Mouse (Mus musculus) MEL (cell line): ENCODE data around the gene Gpr150. TPM values are rescaled to one million over a fixed set of nuclear protein-coding genes. Genes with fewer than 3 reads are reported as not detected.
A peak's percentile ranks its signal among the peaks of the same experiment; 100 is the strongest.

Experiments used
- DNase-seq: peaks from one replicate; pipeline ENCODE4 v3.0.0; 2011; ENCODE audit warnings: low read depth, low spot score
- H3K27ac ChIP-seq: 2 replicates; pipeline ENCODE4 v1.5.1; 2012; ENCODE audit warnings: low read depth, mild to moderate bottlenecking, control low read depth, low read length, moderate library complexity; ENCODE audit not compliant: control insufficient read depth
- H3K27me3 ChIP-seq, 2 experiments: fragments of 150-350 bp in 1 of 2; sonication (generic) in 1 of 2; 2 replicates each; pipeline ENCODE4 v1.6.1; 2012; ENCODE audit warnings: low read length in 2 of 2, mild to moderate bottlenecking in 2 of 2, improper control_type of control experiment in 1 of 2, moderate library complexity in 1 of 2; ENCODE audit not compliant: insufficient read depth in 2 of 2, control insufficient read depth in 1 of 2
- H3K36me3 ChIP-seq, 2 experiments: 2 replicates each; pipeline ENCODE4 v1.6.1; 2012 to 2014; ENCODE audit warnings: low read length in 2 of 2, improper control_type of control experiment in 1 of 2, inconsistent platforms in 1 of 2, mild to moderate bottlenecking in 1 of 2; ENCODE audit not compliant: insufficient read depth in 2 of 2, control insufficient read depth in 1 of 2
- H3K4me1 ChIP-seq, 2 experiments: fragments of 150-350 bp in 1 of 2; sonication (generic) in 1 of 2; 2 replicates each; pipeline ENCODE4 v1.6.1; 2012; ENCODE audit warnings: low read length in 2 of 2, improper control_type of control experiment in 1 of 2, mild to moderate bottlenecking in 1 of 2; ENCODE audit not compliant: insufficient read depth in 2 of 2, control insufficient read depth in 1 of 2
- H3K4me3 ChIP-seq, 2 experiments: fragments of 150-350 bp in 1 of 2; sonication (generic) in 1 of 2; 2 replicates each; pipeline ENCODE4 v1.5.1; 2012; ENCODE audit warnings: low read depth in 2 of 2, low read length in 2 of 2, mild to moderate bottlenecking in 2 of 2, moderate library complexity in 2 of 2, control low read depth in 1 of 2, improper control_type of control experiment in 1 of 2; ENCODE audit not compliant: control insufficient read depth in 1 of 2, insufficient read depth in 1 of 2
- H3K79me2 ChIP-seq: 2 replicates; pipeline ENCODE4 v1.6.1; 2012; ENCODE audit warnings: mild to moderate bottlenecking, low read length, moderate library complexity; ENCODE audit not compliant: control insufficient read depth, poor library complexity, insufficient read depth
- H3K9ac ChIP-seq: 2 replicates; pipeline ENCODE4 v1.6.1; 2012; ENCODE audit warnings: low read depth, mild to moderate bottlenecking, control low read depth, low read length, moderate library complexity; ENCODE audit not compliant: control insufficient read depth, poor library complexity, severe bottlenecking
- H3K9me3 ChIP-seq: fragments of 150-350 bp; sonication (generic); replicated peaks from 2 replicates; pipeline ENCODE4 v1.6.1; 2012; ENCODE audit warnings: mild to moderate bottlenecking, low read length, improper control_type of control experiment, moderate library complexity; ENCODE audit not compliant: insufficient read depth
- CTCF ChIP-seq, 3 experiments: IDR thresholded peaks in 2 of 3; conservative IDR thresholded peaks in 1 of 3; 2 replicates each; pipeline ENCODE4 v1.5.1; 2011 to 2012; ENCODE audit warnings: low read length in 3 of 3, low read depth in 2 of 3, mild to moderate bottlenecking in 2 of 3, improper control_type of control experiment in 1 of 3, inconsistent platforms in 1 of 3, mixed read lengths in 1 of 3, moderate library complexity in 1 of 3; ENCODE audit not compliant: control insufficient read depth in 1 of 3, insufficient read depth in 1 of 3, poor library complexity in 1 of 3, severe bottlenecking in 1 of 3
- ELF1 ChIP-seq: IDR thresholded peaks from 2 replicates; pipeline ENCODE4 v1.6.1; 2014; ENCODE audit warnings: low read depth, mild to moderate bottlenecking, inconsistent platforms, low read length, improper control_type of control experiment, moderate library complexity
- EP300 ChIP-seq, 2 experiments: IDR thresholded peaks; 2 replicates each; pipeline ENCODE4 v1.6.1; 2011; ENCODE audit warnings: improper control_type of control experiment in 2 of 2, low read length in 2 of 2, low read depth in 1 of 2, mild to moderate bottlenecking in 1 of 2
- GABPA ChIP-seq: IDR thresholded peaks from 2 replicates; pipeline ENCODE4 v1.6.1; 2012; ENCODE audit warnings: low read depth, mild to moderate bottlenecking, inconsistent platforms, low read length, improper control_type of control experiment, moderate library complexity
- GATA1 ChIP-seq: IDR thresholded peaks from 2 replicates; pipeline ENCODE4 v1.6.1; 2011; ENCODE audit warnings: low read depth, low read length, improper control_type of control experiment
- HCFC1 ChIP-seq: IDR thresholded peaks from 2 replicates; pipeline ENCODE4 v1.6.1; 2012; ENCODE audit warnings: low read depth, mild to moderate bottlenecking, inconsistent platforms, low read length, improper control_type of control experiment, moderate library complexity
- KAT2A ChIP-seq: conservative IDR thresholded peaks from 2 replicates; pipeline ENCODE4 v1.6.1; 2012; ENCODE audit warnings: low read depth, low read length, improper control_type of control experiment, inconsistent platforms
- MAX ChIP-seq: IDR thresholded peaks from 2 replicates; pipeline ENCODE4 v1.6.1; 2011; ENCODE audit warnings: low read length, improper control_type of control experiment
- MAZ ChIP-seq: IDR thresholded peaks from 2 replicates; pipeline ENCODE4 v1.6.1; 2012; ENCODE audit warnings: low read depth, mild to moderate bottlenecking, inconsistent platforms, low read length, improper control_type of control experiment
- MXI1 ChIP-seq: IDR thresholded peaks from 2 replicates; pipeline ENCODE4 v1.6.1; 2011; ENCODE audit warnings: mild to moderate bottlenecking, low read depth, low read length, improper control_type of control experiment
- MYC ChIP-seq: IDR thresholded peaks from 2 replicates; pipeline ENCODE4 v1.6.1; 2011; ENCODE audit warnings: low read depth, mild to moderate bottlenecking, low read length, improper control_type of control experiment, moderate library complexity
- NELFE ChIP-seq: IDR thresholded peaks from 2 replicates; pipeline ENCODE4 v1.6.1; 2011; ENCODE audit warnings: low read depth, low read length, improper control_type of control experiment
- NRF1 ChIP-seq: IDR thresholded peaks from 2 replicates; pipeline ENCODE4 v1.6.1; 2014; ENCODE audit warnings: low read depth, mild to moderate bottlenecking, inconsistent platforms, low read length, improper control_type of control experiment, moderate library complexity; ENCODE audit not compliant: poor library complexity, insufficient read depth, severe bottlenecking
- POLR2A ChIP-seq, 2 experiments: IDR thresholded peaks; 2 replicates each; pipeline ENCODE4 v1.6.1; 2011 to 2012; ENCODE audit warnings: low read length in 2 of 2, mild to moderate bottlenecking in 2 of 2, control low read depth in 1 of 2, improper control_type of control experiment in 1 of 2, low read depth in 1 of 2, moderate library complexity in 1 of 2; ENCODE audit not compliant: control insufficient read depth in 1 of 2, insufficient read depth in 1 of 2, poor library complexity in 1 of 2
- POLR2AphosphoS2 ChIP-seq: IDR thresholded peaks from 2 replicates; pipeline ENCODE4 v1.6.1; 2011; ENCODE audit warnings: low read length, improper control_type of control experiment
- SIN3A ChIP-seq: IDR thresholded peaks from 2 replicates; pipeline ENCODE4 v1.6.1; 2012; ENCODE audit warnings: low read length, improper control_type of control experiment, inconsistent platforms
- TBP ChIP-seq: IDR thresholded peaks from 2 replicates; pipeline ENCODE4 v1.8.0; 2011; ENCODE audit warnings: low read depth, low read length, improper control_type of control experiment
- TCF12 ChIP-seq: IDR thresholded peaks from 2 replicates; pipeline ENCODE4 v1.6.1; 2014; ENCODE audit warnings: low read depth, mild to moderate bottlenecking, inconsistent platforms, low read length, improper control_type of control experiment, moderate library complexity
- USF1 ChIP-seq: IDR thresholded peaks from 2 replicates; pipeline ENCODE4 v1.6.1; 2014; ENCODE audit warnings: low read depth, mild to moderate bottlenecking, inconsistent platforms, low read length, improper control_type of control experiment, moderate library complexity
- ZMIZ1 ChIP-seq: IDR thresholded peaks from 2 replicates; pipeline ENCODE4 v1.6.1; 2012; ENCODE audit warnings: low read depth, mild to moderate bottlenecking, inconsistent platforms, low read length, improper control_type of control experiment, moderate library complexity
- polyA plus RNA-seq, 2 experiments: library from polyadenylated mRNA; stranded (reverse) in 1 of 2; unstranded in 1 of 2; fragments of >175 nt in 1 of 2; fragments of >200 nt in 1 of 2; gene quantifications; 2 replicates each; pipeline versions ENCODE4 v1.2.1 to v1.2.4; 2012; ENCODE audit warnings: low replicate concordance in 2 of 2, low read depth in 1 of 2; ENCODE audit not compliant: insufficient read length in 2 of 2, insufficient read depth in 1 of 2, missing spikeins in 1 of 2
- total RNA-seq: library from RNA; depleted of rRNA; stranded (reverse); fragments of 300-350 nt; gene quantifications from 2 replicates; pipeline ENCODE4 v1.2.3, GENCODE M21; 2012

Gene Gpr150
- total and polyA plus RNA-seq, 3 experiments = not detected

- Histone ChIP-seq H3K9me3 (no peaks in the 10 kb centered on the region), H3K79me2 (peaks cover 7% of the 10 kb centered on the region; the same call in 1 of the 2 replicates), H3K27me3 (no peaks in the 10 kb centered on the region), H3K36me3 (peaks cover 0 to 16% of the 10 kb centered on the region in 2 experiments; a peak in 2 of 4 replicates), H3K4me3 (peak within 1 kb of the TSS; percentile 72 to 94), H3K9ac (peak within 1 kb of the TSS; percentile 77), H3K4me1 (peaks cover 10 to 11% of the 10 kb centered on the region in 2 experiments; a peak in 3 of 4 replicates), H3K27ac (peak within 1 kb of the TSS; percentile 78)
- peak; percentile 89 for TF ChIP-seq MXI1
- 0 out of 2 replicates have a peak, but pooled peaks have one; percentile 41 for TF ChIP-seq USF1
- TF ChIP-seq NRF1 = peak; percentile 92
- TF ChIP-seq TBP = peak; percentile 78
- peak; percentile 68 for TF ChIP-seq MYC
- peak; percentile 45; the same call in 1 of the 2 replicates for TF ChIP-seq ZMIZ1
- TF ChIP-seq CTCF (IDR thresholded peaks at IDR 0.05 in 2 of 3, conservative IDR thresholded peaks at IDR 0.05 in 1 of 3; ENCODE audit: control insufficient read depth in 1 of 3, insufficient read depth in 1 of 3, low read depth in 2 of 3, low read length in 3 of 3, poor library complexity in 1 of 3, severe bottlenecking in 1 of 3) = no peak
- peak; percentile 98 for TF ChIP-seq KAT2A
- TF ChIP-seq MAX = no peak
- TF ChIP-seq TCF12 = peak; percentile 33; the same call in 1 of the 2 replicates
- TF ChIP-seq HCFC1 = peak; percentile 99
- peak; percentile 99 for TF ChIP-seq SIN3A
- TF ChIP-seq GABPA = no peak
- peak; percentile 81 for TF ChIP-seq NELFE
- TF ChIP-seq GATA1 = no peak
- 0 out of 2 replicates have a peak, but pooled peaks have one; percentile 67 for TF ChIP-seq POLR2AphosphoS2
- TF ChIP-seq ELF1 = peak; percentile 73
- peak; percentile 39 to 83; a peak in 3 of 4 replicates for TF ChIP-seq POLR2A (IDR thresholded peaks at IDR 0.05; ENCODE audit: control insufficient read depth in 1 of 2, insufficient read depth in 1 of 2, low read depth in 1 of 2, low read length in 2 of 2, poor library complexity in 1 of 2)
- peak; percentile 98 for DNase-seq
Observed at GRCm38 (mm10) chr13:76098493-76099303, 41.9 kb upstream of the Gpr150 start, which contains the start of the genes Arsk and Ttc37. Gene Arsk (minus strand): TSS chr13:76098660. Gene Ttc37 (plus strand): TSS chr13:76098734.

- peak; percentile 85 for DNase-seq
- H3K27ac ChIP-seq = peak overlapping the region; percentile 78
- H3K9ac ChIP-seq = peak overlapping the region; percentile 77
Observed at GRCm38 (mm10) chr13:76098116-76098492, 41.3 kb upstream of the Gpr150 start.

More at GRCm38 (mm10) chr13:76098116-76098492, 41.3 kb upstream of the Gpr150 start:
- Histone ChIP-seq H3K27me3 (no peaks in the 10 kb centered on the region), H3K36me3 (peaks cover 0 to 16% of the 10 kb centered on the region in 2 experiments; a peak in 2 of 4 replicates), H3K79me2 (peaks cover 7% of the 10 kb centered on the region; the same call in 1 of the 2 replicates), H3K4me1 (peaks cover 10 to 11% of the 10 kb centered on the region in 2 experiments; a peak in 3 of 4 replicates), H3K4me3 (peak overlapping the region; percentile 65 to 94), H3K9me3 (no peaks in the 10 kb centered on the region)
- 0 out of 2 replicates have a peak, but pooled peaks have one; percentile 6 for TF ChIP-seq TCF12
- 0 out of 2 replicates have a peak, but pooled peaks have one; percentile 43 for TF ChIP-seq MAZ
- TF ChIP-seq MYC = 0 out of 2 replicates have a peak, but pooled peaks have one; percentile 4
- TF ChIP-seq EP300 (IDR thresholded peaks at IDR 0.05; ENCODE audit: low read depth in 1 of 2, low read length in 2 of 2) = 0 out of 4 replicates have a peak, but pooled peaks of 1 of the 2 experiments have one; percentile 15
- peak; percentile 59; the same call in 1 of the 2 replicates for TF ChIP-seq MAX
- TF ChIP-seq GABPA = no peak
- no peak for TF ChIP-seq NELFE
- TF ChIP-seq NRF1 = peak; percentile 65
